Mouse (Mus musculus) spleen, adult 2 months (tissue): Measurements from ENCODE around the gene Btf3.

Experiments
- CTCF ChIP-seq: fragments of 200-500 bp; IDR thresholded peaks from 2 replicates; pipeline ENCODE4 v1.5.1; 2011; ENCODE audit warnings: mild to moderate bottlenecking, inconsistent platforms; ENCODE audit not compliant: insufficient read depth, insufficient read length, insufficient replicate concordance; ENCODE audit errors: extremely low read depth
- POLR2A ChIP-seq: fragments of 200-500 bp; IDR thresholded peaks from 2 replicates; pipeline ENCODE4 v1.6.1; 2011; ENCODE audit warnings: low read depth, low read length, inconsistent platforms

- TF ChIP-seq CTCF (no peak), POLR2A (no peak)
Observed at GRCm38 (mm10) chr13:98359337-98359736, 42.5 kb upstream of the Btf3 start.
